ENCODE assay signal across 8 mouse cellular contexts in genomic region chr2:122234611-122235288, GRCm38 (mm10). TPM values are rescaled to one million over a fixed set of nuclear protein-coding genes. Genes with fewer than 3 reads are reported as not detected.
DNase-seq lines count a peak whose midpoint lies in the region; ATAC-seq lines count a peak whose summit lies in the region.

Sord (plus strand) TSS chr2:122234749.

- H3K9ac ChIP-seq in hindbrain, embryonic 14.5 days = peak within 1 kb of the TSS; percentile 54

- H3K36me3 ChIP-seq in hindbrain, embryonic 14.5 days (replicated peaks; ENCODE audit: control insufficient read depth, insufficient read depth) = no peaks in the 10 kb centered on the region

- H3K27me3 ChIP-seq in hindbrain, embryonic 14.5 days (ENCODE audit: control insufficient read depth, insufficient read depth, low read length) = no peaks in the 10 kb centered on the region

- peak within 1 kb of the TSS; percentile 89 for H3K4me2 ChIP-seq in hindbrain, embryonic 14.5 days (replicated peaks)

- peak; percentile 61 for DNase-seq in T-cell, adult 2 months (ENCODE audit: low spot score)
- peak; percentile 78 to 86 for DNase-seq in cerebellum, postnatal 25 days
- peak; percentile 59 to 65 for DNase-seq in frontal cortex, postnatal 36 days (ENCODE audit: low spot score in 2 of 2)
- DNase-seq in hindbrain, embryonic 14.5 days (ENCODE audit: low spot score) = peak; percentile 83
- DNase-seq in layer of hippocampus, postnatal 25 days (ENCODE audit: extremely low spot score in 1 of 2, low spot score in 1 of 2) = peak; percentile 65 to 67
- DNase-seq in lung, postnatal 25 days (ENCODE audit: low spot score) = peak; percentile 54
- DNase-seq in retina, adult 2 months (ENCODE audit: low read depth, low spot score) = peak; percentile 37
- DNase-seq in thymus, postnatal 25 days = peak; percentile 88

- peaks cover 6% of the 10 kb centered on the region; the same call in 1 of the 2 replicates for H3K4me1 ChIP-seq in hindbrain, embryonic 14.5 days (replicated peaks; ENCODE audit: control insufficient read depth, insufficient read depth, low read length)

- peak within 1 kb of the TSS; percentile 50 for H3K4me3 ChIP-seq in hindbrain, embryonic 14.5 days (replicated peaks; ENCODE audit: low read length)

- peak; percentile 96 for ATAC-seq in hindbrain, embryonic 14.5 days (ENCODE audit: low FRiP score)

- WGBS in hindbrain, embryonic 14.5 days = under 1% methylated on average over 35 of the region's 35 CpGs

- H3K27ac ChIP-seq in hindbrain, embryonic 14.5 days = peak within 1 kb of the TSS; percentile 68

- no peaks in the 10 kb centered on the region for H3K9me3 ChIP-seq in hindbrain, embryonic 14.5 days (ENCODE audit: control insufficient read depth, low read length)

RNA-seq across cellular contexts. Expression of gene Sord, which starts in this region (rescaled TPM):
- polyA plus RNA-seq in hindbrain, embryonic 14.5 days (2014; fragmentation: Nextera tagmentation; extraction: Ambion mirVana) = 25.6 and 27.4 TPM in 2 replicates
- 10 to 100 TPM; 15.9 to 18.5 TPM for total RNA-seq in layer of hippocampus, postnatal 25 days (2021)

Comparison
In these comparisons a context has a peak if more than half of its experiments do, and no peak if none do; other contexts are left out.
1. Peak in every context shown above with its lines: DNase-seq, ATAC-seq, H3K4me3 ChIP-seq and H3K27ac ChIP-seq.
2. DNase-seq: peak in every context shown above with its lines; median percentile 88 in thymus, postnatal 25 days; 83 in hindbrain, embryonic 14.5 days; 82 in cerebellum, postnatal 25 days; 66 in layer of hippocampus, postnatal 25 days; 62 in frontal cortex, postnatal 36 days; 61 in T-cell, adult 2 months; 54 in lung, postnatal 25 days; 37 in retina, adult 2 months.